Mouse (Mus musculus) ovary, postnatal 36 days (tissue): ENCODE measurements around the gene Cdc37.
"Not testable (repeated sequence)": the region's sequence is repeated elsewhere in the genome, so short reads cannot be mapped to it uniquely, and the experiment has no call there.

ENCODE experiments used
- DNase-seq: peaks from one replicate; pipeline ENCODE4 v3.0.0; 2022; ENCODE audit warnings: low spot score, mixed read lengths

Gene Cdc37

GRCm38 (mm10) chr9:21149654-21150419, at the start of gene Cdc37:
Gene Cdc37 (minus strand): TSS chr9:21149982.
- DNase-seq: peak; percentile 93

GRCm38 (mm10) chr9:21198960-21199359, 49.2 kb upstream of the Cdc37 start:
- no peak for DNase-seq

- no peak for DNase-seq
These were observed 48.2 kb upstream of the Cdc37 start for GRCm38 (mm10) chr9:21197981-21198380.

- no peak for DNase-seq
These were observed 47.0 kb upstream of the Cdc37 start for GRCm38 (mm10) chr9:21196521-21197433.

GRCm38 (mm10) chr9:21195736-21196505, 46.1 kb upstream of the Cdc37 start:
- DNase-seq: not testable (repeated sequence)

- DNase-seq: no peak
These were observed 45.2 kb upstream of the Cdc37 start for GRCm38 (mm10) chr9:21194787-21195493.

GRCm38 (mm10) chr9:21193786-21194185, 44.0 kb upstream of the Cdc37 start:
- DNase-seq: no peak

GRCm38 (mm10) chr9:21190670-21191069, 40.9 kb upstream of the Cdc37 start:
- no peak for DNase-seq

- DNase-seq: no peak
These were observed 40.1 kb upstream of the Cdc37 start for GRCm38 (mm10) chr9:21189905-21190304.

GRCm38 (mm10) chr9:21185436-21185835, 35.7 kb upstream of the Cdc37 start:
- no peak for DNase-seq

GRCm38 (mm10) chr9:21184733-21185132, 35.0 kb upstream of the Cdc37 start:
- no peak for DNase-seq

GRCm38 (mm10) chr9:21183905-21184413, 34.2 kb upstream of the Cdc37 start:
- peak; percentile 67 for DNase-seq

GRCm38 (mm10) chr9:21183421-21183820, 33.6 kb upstream of the Cdc37 start:
- DNase-seq: no peak

- peak; percentile 49 for DNase-seq
These were observed 31.8 kb upstream of the Cdc37 start for GRCm38 (mm10) chr9:21181421-21182220.

GRCm38 (mm10) chr9:21180841-21181240, 31.1 kb upstream of the Cdc37 start:
- DNase-seq: no peak

GRCm38 (mm10) chr9:21180402-21180801, 30.6 kb upstream of the Cdc37 start:
- DNase-seq: no peak

GRCm38 (mm10) chr9:21172364-21172763, 22.6 kb upstream of the Cdc37 start:
- DNase-seq: no peak

GRCm38 (mm10) chr9:21169157-21169556, 19.4 kb upstream of the Cdc37 start:
- no peak for DNase-seq

GRCm38 (mm10) chr9:21168161-21169123, 18.7 kb upstream of the Cdc37 start:
- peak; percentile 74 for DNase-seq
